Mouse (Mus musculus): ENCODE data around the gene Ddc. TPM values are rescaled to one million over a fixed set of nuclear protein-coding genes. Genes with fewer than 3 reads are reported as not detected.
A peak's percentile ranks its signal among the peaks of the same experiment; 100 is the strongest.

Ddc gene
- polyA plus RNA-seq, 1 experiment from 2014 or later, result 20.7 TPM

GRCm38 (mm10) chr11:11873023-11873908 is 24.7 kb downstream of the Ddc start:
- no peaks in the 10 kb centered on the region for H3K36me3 ChIP-seq
- H3K9ac ChIP-seq, result no peak overlapping the region
- peak; percentile 81 for ATAC-seq (ENCODE audit: insufficient number of reproducible peaks, low FRiP score, low TSS enrichment, low read depth)
- no peaks in the 10 kb centered on the region for H3K9me3 ChIP-seq (replicated peaks)
- H3K4me3 ChIP-seq (replicated peaks), result no peak overlapping the region
- H3K4me1 ChIP-seq, result peaks cover 39% of the 10 kb centered on the region
- no peaks in the 10 kb centered on the region for H3K27me3 ChIP-seq
- H3K27ac ChIP-seq (replicated peaks), result peak overlapping the region; percentile 89
- no peak overlapping the region for H3K4me2 ChIP-seq (replicated peaks)
- 28% methylated on average over 20 of the region's 20 CpGs for WGBS

GRCm38 (mm10) chr11:11872140-11872795 is 25.7 kb downstream of the Ddc start:
- 36% methylated on average over 3 of the region's 3 CpGs for whole genome bisulfite sequencing
- Histone ChIP-seq H3K9me3 (replicated peaks) (no peaks in the 10 kb centered on the region), H3K27me3 (no peaks in the 10 kb centered on the region)

GRCm38 (mm10) chr11:11871197-11871813 is 26.6 kb downstream of the Ddc start:
- Histone ChIP-seq H3K4me1 (peaks cover 36% of the 10 kb centered on the region), H3K4me2 (replicated peaks) (no peak overlapping the region), H3K27me3 (no peaks in the 10 kb centered on the region), H3K4me3 (replicated peaks) (no peak overlapping the region), H3K9ac (no peak overlapping the region), H3K36me3 (no peaks in the 10 kb centered on the region), H3K9me3 (replicated peaks) (no peaks in the 10 kb centered on the region), H3K27ac (replicated peaks) (peak overlapping the region; percentile 89)
- WGBS, result 45% methylated on average over 5 of the region's 5 CpGs
- ATAC-seq (ENCODE audit: insufficient number of reproducible peaks, low FRiP score, low TSS enrichment, low read depth), result no peak

More at GRCm38 (mm10) chr11:11872140-11872795, 25.7 kb downstream of the Ddc start:
- no peak overlapping the region for H3K4me3 ChIP-seq (replicated peaks)
- H3K36me3 ChIP-seq, result no peaks in the 10 kb centered on the region
- ATAC-seq (ENCODE audit: insufficient number of reproducible peaks, low FRiP score, low TSS enrichment, low read depth), result peak; percentile 36
- peaks cover 37% of the 10 kb centered on the region for H3K4me1 ChIP-seq
- no peak overlapping the region for H3K4me2 ChIP-seq (replicated peaks)
- H3K27ac ChIP-seq (replicated peaks), result peak overlapping the region; percentile 89
- no peak overlapping the region for H3K9ac ChIP-seq

- no peaks in the 10 kb centered on the region for H3K36me3 ChIP-seq
- H3K27ac ChIP-seq (replicated peaks), result peak overlapping the region; percentile 45; the same call in 1 of the 2 replicates
- no peak overlapping the region for H3K9ac ChIP-seq
- peak; percentile 35; the same call in 1 of the 2 replicates for ATAC-seq (ENCODE audit: insufficient number of reproducible peaks, low FRiP score, low TSS enrichment, low read depth)
- H3K9me3 ChIP-seq (replicated peaks), result no peaks in the 10 kb centered on the region
- peak overlapping the region; percentile 15; the same call in 1 of the 2 replicates for H3K4me2 ChIP-seq (replicated peaks)
- no peaks in the 10 kb centered on the region for H3K27me3 ChIP-seq
- peaks cover 18% of the 10 kb centered on the region for H3K4me1 ChIP-seq
- 15% methylated on average over 14 of the region's 14 CpGs for WGBS
- no peak overlapping the region; the same call in 1 of the 2 replicates for H3K4me3 ChIP-seq (replicated peaks)
Observed at GRCm38 (mm10) chr11:11867971-11868481, 29.9 kb downstream of the Ddc start.

- Histone ChIP-seq H3K4me1 (peaks cover 11% of the 10 kb centered on the region), H3K36me3 (no peaks in the 10 kb centered on the region), H3K4me3 (replicated peaks) (no peak overlapping the region), H3K9ac (no peak overlapping the region), H3K4me2 (replicated peaks) (no peak overlapping the region), H3K27ac (replicated peaks) (peak overlapping the region; percentile 25; the same call in 1 of the 2 replicates), H3K9me3 (replicated peaks) (no peaks in the 10 kb centered on the region), H3K27me3 (no peaks in the 10 kb centered on the region)
- ATAC-seq (ENCODE audit: insufficient number of reproducible peaks, low FRiP score, low TSS enrichment, low read depth), result no peak
- WGBS, result 58% methylated on average over 5 of the region's 5 CpGs
Observed at GRCm38 (mm10) chr11:11866696-11867095, 31.2 kb downstream of the Ddc start.

GRCm38 (mm10) chr11:11865128-11865527 is 32.8 kb downstream of the Ddc start:
- Histone ChIP-seq H3K9me3 (replicated peaks) (no peaks in the 10 kb centered on the region), H3K27me3 (no peaks in the 10 kb centered on the region), H3K9ac (no peak overlapping the region), H3K4me1 (peaks cover 11% of the 10 kb centered on the region), H3K27ac (replicated peaks) (peak overlapping the region; percentile 76), H3K4me3 (replicated peaks) (no peak overlapping the region), H3K36me3 (no peaks in the 10 kb centered on the region), H3K4me2 (replicated peaks) (no peak overlapping the region)
- 70% methylated on average over 2 of the region's 2 CpGs for WGBS
- ATAC-seq (ENCODE audit: insufficient number of reproducible peaks, low FRiP score, low TSS enrichment, low read depth), result peak; percentile 85

- no peaks in the 10 kb centered on the region for H3K9me3 ChIP-seq (replicated peaks)
- no peak overlapping the region for H3K9ac ChIP-seq
- no peak overlapping the region for H3K4me2 ChIP-seq (replicated peaks)
- no peaks in the 10 kb centered on the region for H3K36me3 ChIP-seq
- no peaks in the 10 kb centered on the region for H3K27me3 ChIP-seq
- no peak overlapping the region for H3K4me3 ChIP-seq (replicated peaks)
- H3K4me1 ChIP-seq, result peaks cover 11% of the 10 kb centered on the region
- H3K27ac ChIP-seq (replicated peaks), result peak overlapping the region; percentile 76
- whole genome bisulfite sequencing, result 60% methylated on average over 8 of the region's 8 CpGs
- ATAC-seq (ENCODE audit: insufficient number of reproducible peaks, low FRiP score, low TSS enrichment, low read depth), result peak; percentile 71
Observed at GRCm38 (mm10) chr11:11864446-11865101, 33.4 kb downstream of the Ddc start.

GRCm38 (mm10) chr11:11862502-11862901 is 35.4 kb downstream of the Ddc start:
- Histone ChIP-seq H3K4me2 (replicated peaks) (no peak overlapping the region), H3K27me3 (no peaks in the 10 kb centered on the region), H3K27ac (replicated peaks) (peak overlapping the region; percentile 76; the same call in 1 of the 2 replicates), H3K9me3 (replicated peaks) (no peaks in the 10 kb centered on the region), H3K9ac (no peak overlapping the region), H3K36me3 (no peaks in the 10 kb centered on the region), H3K4me1 (0 out of 2 replicates have a peak, but pooled peaks cover 3% of the 10 kb centered on the region), H3K4me3 (replicated peaks) (no peak overlapping the region)
- 60% methylated on average over 1 of the region's 1 CpGs for WGBS
- ATAC-seq (ENCODE audit: insufficient number of reproducible peaks, low FRiP score, low TSS enrichment, low read depth), result no peak

- WGBS, result 77% methylated on average over 3 of the region's 3 CpGs
- Histone ChIP-seq H3K4me1 (peaks cover 20% of the 10 kb centered on the region; the same call in 1 of the 2 replicates), H3K4me2 (replicated peaks) (no peak overlapping the region), H3K36me3 (no peaks in the 10 kb centered on the region), H3K27ac (replicated peaks) (peak overlapping the region; percentile 83; the same call in 1 of the 2 replicates), H3K4me3 (replicated peaks) (no peak overlapping the region), H3K9me3 (replicated peaks) (no peaks in the 10 kb centered on the region), H3K9ac (no peak overlapping the region), H3K27me3 (no peaks in the 10 kb centered on the region)
- ATAC-seq (ENCODE audit: insufficient number of reproducible peaks, low FRiP score, low TSS enrichment, low read depth), result no peak
Observed at GRCm38 (mm10) chr11:11856959-11857358, 41.0 kb downstream of the Ddc start.

GRCm38 (mm10) chr11:11855685-11856131 is 42.2 kb downstream of the Ddc start:
- no peaks in the 10 kb centered on the region for H3K27me3 ChIP-seq
- peaks cover 21% of the 10 kb centered on the region for H3K4me1 ChIP-seq
- H3K4me2 ChIP-seq (replicated peaks), result no peak overlapping the region
- WGBS, result 61% methylated on average over 11 of the region's 11 CpGs
- ATAC-seq (ENCODE audit: insufficient number of reproducible peaks, low FRiP score, low TSS enrichment, low read depth), result no peak
- no peaks in the 10 kb centered on the region for H3K36me3 ChIP-seq
- H3K4me3 ChIP-seq (replicated peaks), result no peak overlapping the region
- H3K9me3 ChIP-seq (replicated peaks), result no peaks in the 10 kb centered on the region
- peak overlapping the region; percentile 83 for H3K27ac ChIP-seq (replicated peaks)
- H3K9ac ChIP-seq, result no peak overlapping the region

Measured in embryonic facial prominence, embryonic 15.5 days (tissue).